Mouse (Mus musculus): ENCODE results near the gene H2bfm. TPM values are rescaled to one million over a fixed set of nuclear protein-coding genes. Genes with fewer than 3 reads are reported as not detected.

The H2bfm gene
- polyA plus RNA-seq (2012; rRNA removed; ENCODE audit: low replicate concordance) = not detected in 2 replicates

DNA sequence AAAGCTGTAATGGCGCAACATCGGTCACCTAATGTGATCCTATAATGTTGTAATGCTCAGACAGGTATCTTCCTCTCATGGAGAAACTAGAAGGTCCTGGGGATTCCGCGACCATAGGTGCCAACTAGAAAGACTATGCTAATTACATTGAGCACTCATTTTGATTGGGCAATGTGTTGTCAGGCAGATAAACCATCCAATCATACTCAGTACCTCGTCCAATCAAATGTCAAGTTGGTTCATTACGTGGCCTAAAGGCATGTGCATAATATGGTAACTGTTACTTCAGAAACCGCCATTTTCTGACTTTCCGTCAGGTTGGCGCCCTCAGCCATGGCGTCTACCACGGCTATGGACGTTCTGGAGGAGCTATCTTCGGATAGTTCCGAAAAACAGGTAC, at the start of gene H2bfm:
Gene H2bfm (plus strand): TSS at position 295 of the 400 bp plus-strand sequence.

DNA sequence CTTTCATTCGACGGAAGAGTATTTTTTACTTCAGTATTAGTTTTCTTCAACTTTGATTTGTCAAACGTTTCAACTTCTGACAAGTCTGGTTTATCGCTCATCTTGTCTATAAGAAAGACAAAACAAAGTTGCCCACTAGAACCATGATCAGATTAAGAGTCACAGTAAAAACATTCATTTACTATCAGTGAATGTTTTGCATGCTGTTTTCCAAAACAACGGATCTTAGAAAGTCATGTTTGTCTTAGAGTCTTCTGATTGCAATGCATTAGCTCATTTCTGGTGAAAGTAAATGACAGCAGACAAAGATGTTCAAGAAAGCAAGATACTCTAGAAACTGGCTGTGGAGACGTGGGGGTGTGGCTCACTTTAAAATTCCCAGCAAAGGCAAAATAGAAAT, 48.3 kb downstream of the H2bfm start, which contains the start of gene Tmsb15b2:
Gene Tmsb15b2 (minus strand): TSS at position 101 of the 400 bp plus-strand sequence.

DNA sequence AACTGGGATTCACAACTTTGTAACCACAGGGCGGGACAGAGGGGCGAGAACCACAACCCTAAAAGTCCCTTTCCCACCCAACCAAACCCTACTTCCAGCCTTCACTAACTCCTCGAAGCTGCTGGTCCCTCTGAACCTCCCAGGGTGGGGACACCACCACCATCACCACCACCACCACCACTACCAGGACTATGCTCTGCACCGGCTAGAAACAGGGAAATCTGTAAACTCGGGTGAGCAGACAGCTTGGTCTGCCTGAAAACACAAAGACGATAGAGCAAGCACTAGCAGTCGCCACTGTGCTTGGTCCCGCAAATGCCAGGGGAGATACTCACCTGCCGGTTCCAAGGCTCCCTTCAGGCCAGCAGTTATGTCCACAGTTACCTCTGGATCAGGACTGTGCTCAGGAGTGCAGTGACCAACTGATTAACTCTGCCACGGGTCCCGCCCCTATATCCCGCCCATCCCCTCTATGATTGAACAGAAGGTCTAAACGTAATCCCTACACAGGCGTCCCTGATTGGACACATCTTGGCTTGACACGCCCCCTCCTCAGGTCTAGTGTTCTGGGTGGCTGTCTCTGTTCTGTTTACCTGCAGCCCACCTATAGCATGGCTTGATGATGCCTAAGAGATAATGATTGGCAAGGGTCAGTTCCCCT, 49.4 kb downstream of the H2bfm start, which contains the start of the genes Tmsb15l and Tmsb15b1:
Gene Tmsb15l (minus strand): TSS at position 446 of the 661 bp plus-strand sequence.
Gene Tmsb15b1 (minus strand): TSS at position 451 of the 661 bp plus-strand sequence.

Other genes with a start within 250 kb of the H2bfm start
- 0.13 and 0.20 TPM in 2 replicates for gene Tceal1, start 219.3 kb upstream of the H2bfm start, polyA plus RNA-seq (2012; rRNA removed; ENCODE audit: low replicate concordance)
- gene Morf4l2, start 183.6 kb upstream of the H2bfm start, polyA plus RNA-seq (2012; rRNA removed; ENCODE audit: low replicate concordance) = 8.0 and 8.5 TPM in 2 replicates
- not detected in 2 replicates for gene Glra4, start 147.2 kb upstream of the H2bfm start, polyA plus RNA-seq (2012; rRNA removed; ENCODE audit: low replicate concordance)
- gene Plp1, start 104.7 kb upstream of the H2bfm start, polyA plus RNA-seq (2012; rRNA removed; ENCODE audit: low replicate concordance) = 0.79 and 1.4 TPM in 2 replicates
- gene Rab9b, start 58.6 kb upstream of the H2bfm start, polyA plus RNA-seq (2012; rRNA removed; ENCODE audit: low replicate concordance) = 0.02 TPM in 1 of 2 replicates, not detected in the other
- gene Tmsb15b2, start 48.2 kb downstream of the H2bfm start, polyA plus RNA-seq (2012; rRNA removed; ENCODE audit: low replicate concordance) = not detected in 2 replicates
- not detected in 2 replicates for gene Tmsb15l, start 49.5 kb downstream of the H2bfm start, polyA plus RNA-seq (2012; rRNA removed; ENCODE audit: low replicate concordance)
- gene Tmsb15b1, start 49.5 kb downstream of the H2bfm start, polyA plus RNA-seq (2012; rRNA removed; ENCODE audit: low replicate concordance) = not detected in 2 replicates
- 0.34 and 0.40 TPM in 2 replicates for gene Zcchc18, start 65.8 kb downstream of the H2bfm start, polyA plus RNA-seq (2012; rRNA removed; ENCODE audit: low replicate concordance)
- 0.98 and 2.0 TPM in 2 replicates for gene Slc25a53, start 111.0 kb downstream of the H2bfm start, polyA plus RNA-seq (2012; rRNA removed; ENCODE audit: low replicate concordance)
- gene Fam199x, start 122.3 kb downstream of the H2bfm start, polyA plus RNA-seq (2012; rRNA removed; ENCODE audit: low replicate concordance) = 0.12 and 0.23 TPM in 2 replicates
- not detected in 2 replicates for gene Esx1, start 194.8 kb downstream of the H2bfm start, polyA plus RNA-seq (2012; rRNA removed; ENCODE audit: low replicate concordance)